Mouse (Mus musculus): Measurements from ENCODE around the gene Hddc3.

The Hddc3 gene

DNA sequence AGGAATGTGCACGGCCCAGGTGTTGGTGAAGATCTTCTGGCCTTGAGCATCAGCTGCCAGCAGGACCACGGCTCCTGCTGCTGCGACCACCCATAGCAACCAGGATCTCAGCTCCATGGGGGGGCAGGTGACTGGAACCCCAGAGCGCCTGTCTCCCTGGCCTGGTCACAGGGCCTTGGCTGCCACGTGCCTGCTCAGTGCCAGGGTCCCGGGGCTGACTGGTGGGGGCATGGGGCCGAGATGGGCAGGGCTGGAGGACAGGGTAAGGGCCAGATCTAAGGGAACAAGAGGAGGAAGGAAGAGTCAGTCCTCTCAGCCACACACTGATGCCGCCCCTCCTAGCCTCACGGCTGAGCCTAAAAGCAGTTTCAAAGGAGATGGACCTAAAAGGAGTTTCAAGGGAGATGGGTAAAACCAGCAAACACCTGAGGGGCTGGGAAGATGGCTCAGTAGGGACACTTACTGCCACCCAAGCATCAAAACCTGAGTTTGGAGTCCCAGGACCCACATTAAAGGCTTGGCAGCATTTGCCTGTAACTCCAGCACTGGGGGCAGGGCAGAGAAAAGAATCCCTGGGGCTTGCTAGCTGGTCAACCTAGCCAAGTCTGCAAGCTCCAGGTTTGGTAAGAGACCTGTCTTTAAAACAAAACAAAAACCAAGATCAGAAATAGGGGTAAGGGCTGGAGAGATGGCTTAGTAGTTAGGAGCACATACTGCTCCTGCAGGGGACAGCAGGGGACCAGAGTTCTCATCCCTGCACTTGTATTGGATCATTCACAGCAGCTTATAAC is 55.9 kb downstream of the Hddc3 start:
- DNase-seq (ENCODE audit: low read depth, low spot score) = no peak

GRCm38 (mm10) chr7:80400099-80400498 is 57.2 kb downstream of the Hddc3 start:
- no peak for DNase-seq (ENCODE audit: low read depth, low spot score)
